Mouse (Mus musculus) lung, embryonic 14.5 days (tissue): ENCODE measurements around the gene Tom1l2. TPM values are rescaled to one million over a fixed set of nuclear protein-coding genes. Genes with fewer than 3 reads are reported as not detected.

ENCODE experiments used
- ATAC-seq: fragments of 200-750 bp; cut with Nextera tagmentation; 2 replicates; pipeline ENCODE4 v1.8.0; 2017; ENCODE audit warnings: mild to moderate bottlenecking, moderate TSS enrichment, moderate library complexity; ENCODE audit not compliant: insufficient read depth
- DNase-seq: peaks from one replicate; pipeline ENCODE4 v3.0.0-alpha.2; 2015
- H3K27ac ChIP-seq: fragments of 300-500 bp; sonication (generic); 2 replicates; pipeline ENCODE4 v1.5.1; 2014; ENCODE audit warnings: low read depth, mild to moderate bottlenecking, moderate library complexity
- H3K27me3 ChIP-seq: fragments of 300-500 bp; sonication (generic); 2 replicates; pipeline ENCODE4 v1.6.1; 2014; ENCODE audit warnings: low read length, control low read depth; ENCODE audit not compliant: insufficient read depth
- H3K36me3 ChIP-seq: fragments of 300-500 bp; sonication (generic); 2 replicates; pipeline ENCODE4 v1.6.1; 2014; ENCODE audit warnings: control low read depth; ENCODE audit not compliant: insufficient read depth
- H3K4me1 ChIP-seq: fragments of 300-500 bp; sonication (generic); 2 replicates; pipeline ENCODE4 v1.6.1; 2014; ENCODE audit warnings: antibody characterized with exemption, control low read depth; ENCODE audit not compliant: insufficient read depth
- H3K4me2 ChIP-seq: fragments of 300-500 bp; sonication (generic); 2 replicates; pipeline ENCODE4 v1.6.1; 2014; ENCODE audit warnings: mild to moderate bottlenecking
- H3K4me3 ChIP-seq: fragments of 300-500 bp; sonication (generic); 2 replicates; pipeline ENCODE4 v1.5.1; 2014; ENCODE audit warnings: low read depth, low read length
- H3K9ac ChIP-seq: fragments of 300-500 bp; sonication (generic); 2 replicates; pipeline ENCODE4 v1.6.1; 2014
- H3K9me3 ChIP-seq: fragments of 300-500 bp; sonication (generic); 2 replicates; pipeline ENCODE4 v1.6.1; 2016; ENCODE audit warnings: low read depth, low read length, control low read depth
- CTCF ChIP-seq: IDR thresholded peaks from 2 replicates; pipeline ENCODE4 v1.5.1; 2016; ENCODE audit warnings: antibody characterized with exemption, low read depth
- WGBS: fragments of 180-500 bp; shearing (Covaris S2); extraction: QIAGEN DNeasy Blood & Tissue Kit; methylation state at CpG from one replicate; pipeline ENCODE4 v1.1.7; 2014; 5-methylcytosine and 5-hydroxymethylcytosine counted together
- polyA plus RNA-seq: library from polyadenylated mRNA; unstranded; fragments of >200 nt; fragmentation: Nextera tagmentation; extraction: Ambion mirVana; gene quantifications from 2 replicates; pipeline ENCODE4 v1.2.1, GENCODE M21; 2014

Tom1l2 gene
- polyA plus RNA-seq, 1 experiment from 2014 or later: 20.6 TPM

DNA sequence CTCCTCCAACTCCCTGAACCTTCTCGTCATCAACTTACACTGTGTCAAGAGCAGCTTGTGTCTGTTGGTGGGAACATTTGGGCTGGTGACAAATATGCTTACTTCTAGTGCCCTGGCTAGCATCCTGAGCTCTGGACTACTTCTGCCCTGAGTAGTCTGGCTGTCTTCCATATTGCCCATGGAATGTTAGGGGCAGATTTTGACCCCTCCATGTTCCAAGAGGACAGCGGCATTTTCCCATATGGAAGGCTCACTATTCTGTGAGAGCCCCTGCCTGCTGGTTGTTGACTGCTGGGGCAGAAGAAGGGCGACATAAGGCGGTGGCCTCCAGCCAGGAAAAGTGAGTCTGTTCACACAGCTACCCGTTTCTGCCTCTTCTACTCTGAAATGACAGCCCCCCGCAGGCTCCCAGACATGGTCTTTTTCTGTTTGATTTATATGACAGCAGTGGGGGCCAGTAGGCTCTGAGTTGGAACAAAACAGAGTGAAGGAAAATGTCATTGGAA, 96.5 kb downstream of the Tom1l2 start:
- Histone ChIP-seq H3K27me3 (no peaks in the 10 kb centered on the region), H3K4me3 (no peak overlapping the region), H3K4me1 (peaks cover 7% of the 10 kb centered on the region; the same call in 1 of the 2 replicates), H3K36me3 (peaks cover 19% of the 10 kb centered on the region), H3K9me3 (no peaks in the 10 kb centered on the region), H3K4me2 (no peak overlapping the region), H3K27ac (peak overlapping the region; percentile 16; the same call in 1 of the 2 replicates), H3K9ac (no peak overlapping the region)
- WGBS: 44% methylated on average over 6 of the region's 6 CpGs
- ATAC-seq (peak; percentile 57), DNase-seq (peak; percentile 64)
- TF ChIP-seq CTCF: no peak

DNA sequence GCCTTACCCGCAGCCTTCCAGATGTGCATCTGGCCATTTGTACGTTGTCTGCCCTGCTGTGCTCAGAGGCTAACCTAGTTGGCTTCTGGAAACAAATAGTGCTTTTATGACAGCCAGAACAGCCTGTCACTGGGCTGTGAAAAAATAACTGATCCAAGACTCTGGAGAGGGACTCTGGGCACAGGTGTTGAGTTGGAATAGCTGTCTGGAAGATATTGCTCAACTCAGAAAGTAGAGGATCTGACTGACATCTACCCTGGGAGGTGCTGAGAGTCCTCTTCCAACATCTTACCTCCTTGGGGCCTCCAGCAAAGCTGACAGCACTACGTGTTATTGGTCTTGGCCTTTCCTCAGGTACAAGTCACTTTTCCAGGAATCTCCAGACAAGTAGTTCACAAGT, 97.1 kb downstream of the Tom1l2 start:
- Histone ChIP-seq H3K4me3 (no peak overlapping the region), H3K27ac (no peak overlapping the region; the same call in 1 of the 2 replicates), H3K36me3 (peaks cover 15% of the 10 kb centered on the region), H3K4me1 (peaks cover 7% of the 10 kb centered on the region; the same call in 1 of the 2 replicates), H3K27me3 (no peaks in the 10 kb centered on the region), H3K4me2 (no peak overlapping the region), H3K9me3 (no peaks in the 10 kb centered on the region), H3K9ac (no peak overlapping the region)
- TF ChIP-seq CTCF: no peak
- DNase-seq (no peak), ATAC-seq (no peak)
- 82% methylated on average over 3 of the region's 3 CpGs for WGBS

DNA sequence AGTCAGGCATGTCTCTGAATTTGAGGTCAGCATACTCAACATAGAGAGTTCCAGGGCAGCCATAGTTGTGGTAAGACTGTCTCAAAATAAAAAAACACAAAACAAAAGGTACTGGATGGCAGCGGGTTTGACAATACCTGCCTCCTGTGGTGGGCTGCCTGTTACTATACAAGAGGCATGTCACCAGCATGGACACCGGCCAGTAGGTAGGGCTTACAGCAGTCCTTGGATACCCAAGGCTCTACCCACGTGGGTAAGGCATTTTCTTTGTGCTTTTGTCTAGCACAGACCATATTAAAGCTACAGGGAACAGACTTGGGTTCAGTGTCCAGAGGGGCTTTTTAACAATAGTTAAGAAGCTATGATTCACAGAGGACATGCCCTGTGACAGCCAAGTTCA, 97.5 kb downstream of the Tom1l2 start:
- Histone ChIP-seq H3K9ac (no peak overlapping the region), H3K4me2 (no peak overlapping the region), H3K4me1 (peaks cover 7% of the 10 kb centered on the region; the same call in 1 of the 2 replicates), H3K4me3 (no peak overlapping the region), H3K36me3 (peaks cover 15% of the 10 kb centered on the region; the same call in 1 of the 2 replicates), H3K27me3 (no peaks in the 10 kb centered on the region), H3K27ac (no peak overlapping the region), H3K9me3 (no peaks in the 10 kb centered on the region)
- 89% methylated on average over 3 of the region's 3 CpGs for WGBS
- ATAC-seq: no peak
- TF ChIP-seq CTCF: no peak
- DNase-seq: no peak

DNA sequence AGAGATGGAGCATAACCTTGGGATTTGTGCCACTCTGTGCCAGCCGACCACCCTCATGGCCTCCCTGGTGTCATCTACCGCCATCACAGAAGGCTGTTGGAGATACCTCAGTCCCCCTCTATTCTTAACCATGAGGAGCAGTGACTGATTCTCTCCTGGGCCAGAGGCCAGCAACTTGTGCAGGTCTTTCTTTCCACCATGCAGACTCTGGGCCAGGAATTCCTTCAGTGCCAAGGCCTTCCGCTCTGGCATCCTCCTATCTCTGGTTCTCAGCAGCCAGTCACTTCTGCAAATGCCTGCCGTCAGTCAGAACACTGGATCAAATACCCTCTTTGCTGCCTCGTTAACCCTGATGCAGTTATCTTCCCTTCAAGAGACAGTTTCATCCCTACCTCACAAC, 98.4 kb downstream of the Tom1l2 start:
- H3K4me3 ChIP-seq: no peak overlapping the region
- no peak for ATAC-seq
- 80% methylated on average over 5 of the region's 5 CpGs for WGBS
- DNase-seq: no peak
- H3K9ac ChIP-seq: no peak overlapping the region
- no peak for TF ChIP-seq CTCF
- no peaks in the 10 kb centered on the region for H3K27me3 ChIP-seq
- no peaks in the 10 kb centered on the region for H3K9me3 ChIP-seq
- H3K27ac ChIP-seq: no peak overlapping the region
- no peak overlapping the region for H3K4me2 ChIP-seq
- peaks cover 7% of the 10 kb centered on the region; the same call in 1 of the 2 replicates for H3K4me1 ChIP-seq
- H3K36me3 ChIP-seq: peaks cover 15% of the 10 kb centered on the region; the same call in 1 of the 2 replicates

DNA sequence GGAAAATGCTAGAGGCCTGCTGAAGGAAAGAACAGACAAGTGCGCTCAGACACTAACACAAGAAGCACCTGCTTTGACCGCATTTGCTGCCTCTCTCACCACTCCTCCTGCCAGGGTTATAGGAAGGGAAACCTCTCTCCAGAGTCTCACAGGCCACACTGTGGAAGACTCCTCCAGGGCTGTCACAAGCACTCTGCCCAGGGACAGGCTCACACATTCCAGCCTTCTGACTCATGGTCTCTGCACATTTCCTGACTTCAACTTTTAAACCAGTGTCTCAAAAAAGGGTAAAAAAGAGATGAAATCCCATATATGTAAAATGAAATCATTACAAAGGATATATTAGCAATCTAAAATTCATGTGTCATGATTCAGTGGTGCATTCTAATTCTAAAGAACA, 99.2 kb downstream of the Tom1l2 start:
- H3K27ac ChIP-seq: peak overlapping the region; percentile 1; the same call in 1 of the 2 replicates

DNA sequence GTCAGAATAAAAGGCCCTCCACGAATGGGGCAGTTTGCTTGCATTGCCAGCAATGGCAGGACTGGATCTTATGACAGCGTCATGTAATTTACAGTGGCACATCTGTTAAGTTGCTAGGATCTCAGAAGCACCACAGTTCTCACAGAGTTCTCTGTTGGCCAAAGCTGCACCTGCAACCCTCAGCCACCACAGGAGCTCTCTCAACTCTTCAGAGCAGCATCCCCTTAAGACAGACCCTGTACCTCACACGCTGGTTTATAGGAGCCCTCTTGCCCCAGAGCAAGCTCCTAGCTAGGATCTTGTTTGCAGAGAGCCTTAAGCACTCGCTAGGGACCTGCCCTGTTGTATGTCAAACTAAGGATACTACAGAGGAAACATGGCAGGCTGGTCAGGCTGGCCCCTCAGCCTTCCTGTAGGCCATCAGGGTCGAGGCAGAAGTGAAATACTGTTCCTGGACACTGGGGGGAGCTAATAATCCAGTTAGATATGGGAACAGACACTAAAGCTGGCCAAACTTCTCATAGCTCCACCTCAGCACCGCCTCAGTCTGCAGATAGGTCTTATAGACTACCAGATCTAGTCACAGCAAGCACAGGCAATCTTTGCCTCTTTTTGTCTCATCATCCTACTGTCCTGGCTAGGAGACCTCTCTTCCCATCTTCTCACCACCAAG, 101.6 kb downstream of the Tom1l2 start:
- DNase-seq (peak; percentile 86), ATAC-seq (0 out of 2 replicates have a peak, but pooled peaks have one; percentile 36)
- H3K4me3 ChIP-seq: no peak overlapping the region
- 48% methylated on average over 6 of the region's 6 CpGs for WGBS
- peaks cover 4% of the 10 kb centered on the region; the same call in 1 of the 2 replicates for H3K4me1 ChIP-seq
- H3K4me2 ChIP-seq: no peak overlapping the region
- no peaks in the 10 kb centered on the region for H3K27me3 ChIP-seq
- no peak overlapping the region for H3K9ac ChIP-seq
- H3K36me3 ChIP-seq: 0 out of 2 replicates have a peak, but pooled peaks cover 5% of the 10 kb centered on the region
- H3K27ac ChIP-seq: peak overlapping the region; percentile 65
- peak; percentile 77 for TF ChIP-seq CTCF
- H3K9me3 ChIP-seq: no peaks in the 10 kb centered on the region

More for the DNA sequence above, 99.2 kb downstream of the Tom1l2 start:
- Histone ChIP-seq H3K36me3 (peaks cover 11% of the 10 kb centered on the region; the same call in 1 of the 2 replicates), H3K27me3 (no peaks in the 10 kb centered on the region), H3K4me1 (peaks cover 7% of the 10 kb centered on the region; the same call in 1 of the 2 replicates), H3K9ac (no peak overlapping the region), H3K9me3 (no peaks in the 10 kb centered on the region), H3K4me3 (no peak overlapping the region), H3K4me2 (no peak overlapping the region)
- ATAC-seq: no peak
- no peak for TF ChIP-seq CTCF
- 76% methylated on average over 2 of the region's 2 CpGs for WGBS
- DNase-seq: no peak

DNA sequence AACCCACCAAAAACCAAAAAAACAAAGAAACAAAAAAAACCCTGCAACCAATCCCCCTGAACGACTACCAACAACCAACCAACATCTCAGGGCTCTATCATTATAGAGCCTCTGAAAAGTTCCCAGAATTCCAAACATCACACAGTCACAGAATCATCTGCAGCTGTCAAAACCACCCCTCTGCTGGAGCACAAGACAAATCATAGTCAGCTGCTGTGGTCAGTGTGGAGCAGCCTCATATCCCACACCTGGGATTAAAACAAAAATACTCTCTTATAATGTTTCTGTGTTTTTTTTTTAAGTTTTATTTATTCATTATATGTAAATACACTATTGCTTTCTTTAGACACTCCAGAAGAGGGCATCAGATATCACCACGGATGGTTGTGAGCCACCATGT, 102.8 kb downstream of the Tom1l2 start:
- no peak overlapping the region for H3K27ac ChIP-seq
- H3K4me1 ChIP-seq: no peaks in the 10 kb centered on the region
- H3K9me3 ChIP-seq: no peaks in the 10 kb centered on the region

More for the DNA sequence above, 102.8 kb downstream of the Tom1l2 start:
- no peak overlapping the region for H3K4me2 ChIP-seq
- TF ChIP-seq CTCF: no peak
- ATAC-seq (no peak), DNase-seq (no peak)
- no peaks in the 10 kb centered on the region for H3K27me3 ChIP-seq
- H3K4me3 ChIP-seq: no peak overlapping the region
- H3K36me3 ChIP-seq: no peaks in the 10 kb centered on the region
- H3K9ac ChIP-seq: no peak overlapping the region
- 83% methylated on average over 2 of the region's 2 CpGs for WGBS
